In the genomic region with DNA sequence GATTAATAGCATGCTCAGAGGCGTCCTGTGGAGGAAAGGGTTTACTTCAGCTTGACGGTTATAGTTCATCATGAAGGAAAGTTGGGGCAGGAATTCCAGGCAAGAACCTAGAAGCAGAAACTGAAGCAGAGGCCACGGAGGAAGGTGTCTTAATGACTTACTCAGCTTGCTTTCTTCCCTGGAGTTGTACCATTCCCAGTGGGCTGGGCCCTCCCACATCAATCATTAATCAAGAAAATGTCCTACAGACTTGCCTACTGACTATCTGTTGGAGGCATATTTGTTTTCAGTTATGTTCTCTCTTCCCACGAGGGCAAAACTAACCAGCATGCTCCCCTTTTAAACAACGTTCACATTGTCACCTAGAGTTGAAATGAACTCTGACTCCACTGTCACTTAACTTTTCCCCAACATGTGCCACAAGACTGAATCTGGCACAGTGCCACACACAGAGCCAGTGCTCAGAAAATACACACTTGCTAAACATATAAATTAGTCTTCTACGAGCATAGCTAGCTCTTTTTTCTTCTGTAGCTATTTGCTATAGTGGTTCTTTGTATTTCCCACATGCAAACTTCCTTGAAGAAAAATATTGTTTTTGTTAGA, we compare ENCODE assay signal across 9 mouse cellular contexts. TPM values are rescaled to one million over a fixed set of nuclear protein-coding genes. Genes with fewer than 3 reads are reported as not detected.
DNase-seq lines count a peak whose midpoint lies in the region; ATAC-seq and TF ChIP-seq lines count a peak whose summit lies in the region.
"Had no signal": no experiment of that assay in that cellular context is flagged by ENCODE, and none has a peak within 500 bp of the region (broad histone marks: within the 10 kb centered on the region; RNA-seq: fewer than 3 reads in every experiment).

No protein-coding gene starts in this region.

- H3K4me3 ChIP-seq in forebrain, embryonic 12.5 days (replicated peaks) = no peak overlapping the region
- H3K4me3 ChIP-seq in forebrain, embryonic 15.5 days = no peak overlapping the region
- peak overlapping the region in 2 of 3 experiments; percentile 66 to 86 for H3K4me3 ChIP-seq in CH12.LX (replicated peaks in 1 of 3; ENCODE audit: low read depth in 2 of 3, low read length in 2 of 3, poor library complexity in 1 of 3)
- no peak overlapping the region for H3K4me3 ChIP-seq in intestine, embryonic 15.5 days (replicated peaks)
- H3K4me3 ChIP-seq in liver, embryonic 11.5 days (ENCODE audit: low read depth, low read length) = peak overlapping the region; percentile 69

- H3K9ac ChIP-seq in forebrain, embryonic 12.5 days = no peak overlapping the region
- H3K9ac ChIP-seq in forebrain, embryonic 15.5 days (replicated peaks) = no peak overlapping the region
- H3K9ac ChIP-seq in CH12.LX (ENCODE audit: insufficient read depth, low read depth) = peak overlapping the region; percentile 87; the same call in 1 of the 2 replicates
- H3K9ac ChIP-seq in intestine, embryonic 15.5 days = no peak overlapping the region
- H3K9ac ChIP-seq in liver, embryonic 11.5 days (ENCODE audit: low read depth, low read length) = peak overlapping the region; percentile 4; the same call in 1 of the 2 replicates

- no peak for DNase-seq in CH12.LX (ENCODE audit: extremely low read depth)
- DNase-seq in liver, embryonic 11.5 days (ENCODE audit: low spot score) = no peak
- DNase-seq in left cerebral cortex, postnatal 14 days (ENCODE audit: low spot score in 2 of 2) = no peak
- DNase-seq in ovary, adult 18-20 months (ENCODE audit: low spot score) = no peak
- DNase-seq: thymus, postnatal 36 days had no signal

- ATAC-seq in forebrain, embryonic 12.5 days (ENCODE audit: low FRiP score) = no peak
- ATAC-seq in forebrain, embryonic 15.5 days (replicated peaks) = no peak
- ATAC-seq in intestine, embryonic 15.5 days = 0 out of 2 replicates have a peak, but pooled peaks have one; percentile 13
- ATAC-seq in liver, embryonic 11.5 days (replicated peaks; ENCODE audit: low FRiP score) = no peak
- no peak for ATAC-seq in cerebellum, adult (ENCODE audit: insufficient number of reproducible peaks, low FRiP score, low TSS enrichment)

- dilution Hi-C loops in CH12.LX (cut with MboI; ENCODE audit: extremely low pct_ligation_motif_present, extremely low pct_unique_long_range_greater_than_20kb, low sequenced_read_pairs) = no loop called here

- no peaks in the 10 kb centered on the region for H3K27me3 ChIP-seq in forebrain, embryonic 12.5 days
- H3K27me3 ChIP-seq in forebrain, embryonic 15.5 days = no peaks in the 10 kb centered on the region
- H3K27me3 ChIP-seq in CH12.LX (replicated peaks) = no peaks in the 10 kb centered on the region
- H3K27me3 ChIP-seq in intestine, embryonic 15.5 days (replicated peaks) = no peaks in the 10 kb centered on the region
- H3K27me3 ChIP-seq in liver, embryonic 11.5 days (replicated peaks; ENCODE audit: control insufficient read depth, insufficient read depth, low read length) = no peaks in the 10 kb centered on the region

- H3K9me3 ChIP-seq in forebrain, embryonic 12.5 days = no peaks in the 10 kb centered on the region
- H3K9me3 ChIP-seq in forebrain, embryonic 15.5 days = no peaks in the 10 kb centered on the region
- H3K9me3 ChIP-seq in CH12.LX (replicated peaks; ENCODE audit: low read length) = no peaks in the 10 kb centered on the region
- H3K9me3 ChIP-seq in intestine, embryonic 15.5 days = no peaks in the 10 kb centered on the region
- H3K9me3 ChIP-seq in liver, embryonic 11.5 days (ENCODE audit: control insufficient read depth, low read length) = no peaks in the 10 kb centered on the region

- TF ChIP-seq RAD21 in CH12.LX (IDR thresholded peaks at IDR 0.05; ENCODE audit: low read depth, low read length) = no peak

- 0 out of 2 replicates have a peak overlapping the region, but pooled peaks have one; percentile 63 for H3K4me2 ChIP-seq in forebrain, embryonic 12.5 days
- no peak overlapping the region; the same call in 1 of the 2 replicates for H3K4me2 ChIP-seq in forebrain, embryonic 15.5 days (replicated peaks)
- H3K4me2 ChIP-seq in CH12.LX (ENCODE audit: insufficient read depth, low read depth, poor library complexity, severe bottlenecking) = peak overlapping the region; percentile 89
- H3K4me2 ChIP-seq in intestine, embryonic 15.5 days (replicated peaks) = peak overlapping the region; percentile 73
- H3K4me2 ChIP-seq in liver, embryonic 11.5 days = peak overlapping the region; percentile 85

- no peak for TF ChIP-seq CTCF in CH12.LX (conservative IDR thresholded peaks at IDR 0.05 in 1 of 2, IDR thresholded peaks at IDR 0.05 in 1 of 2; ENCODE audit: low read depth in 2 of 2, low read length in 2 of 2)

- peaks cover 8% of the 10 kb centered on the region for H3K4me1 ChIP-seq in forebrain, embryonic 12.5 days
- peaks cover 17% of the 10 kb centered on the region for H3K4me1 ChIP-seq in forebrain, embryonic 15.5 days
- peaks cover 9 to 33% of the 10 kb centered on the region in 2 experiments; a peak in 3 of 4 replicates for H3K4me1 ChIP-seq in CH12.LX (ENCODE audit: control insufficient read depth in 1 of 2, insufficient read depth in 2 of 2)
- no peaks in the 10 kb centered on the region for H3K4me1 ChIP-seq in intestine, embryonic 15.5 days (replicated peaks)
- H3K4me1 ChIP-seq in liver, embryonic 11.5 days (replicated peaks; ENCODE audit: control insufficient read depth, insufficient read depth, low read length) = peaks cover 20% of the 10 kb centered on the region

- peaks cover 32% of the 10 kb centered on the region for H3K36me3 ChIP-seq in forebrain, embryonic 12.5 days (replicated peaks)
- peaks cover 18% of the 10 kb centered on the region for H3K36me3 ChIP-seq in forebrain, embryonic 15.5 days
- H3K36me3 ChIP-seq in CH12.LX (replicated peaks in 1 of 2; ENCODE audit: control insufficient read depth in 1 of 2, insufficient read depth in 1 of 2, low read length in 1 of 2) = peaks cover 24 to 42% of the 10 kb centered on the region in 2 experiments
- peaks cover 8% of the 10 kb centered on the region; the same call in 1 of the 2 replicates for H3K36me3 ChIP-seq in intestine, embryonic 15.5 days
- H3K36me3 ChIP-seq in liver, embryonic 11.5 days (ENCODE audit: control insufficient read depth, insufficient read depth, low read length) = peaks cover 10% of the 10 kb centered on the region; the same call in 1 of the 2 replicates

- H3K27ac ChIP-seq in forebrain, embryonic 12.5 days = no peak overlapping the region
- H3K27ac ChIP-seq in forebrain, embryonic 15.5 days (replicated peaks) = no peak overlapping the region
- no peak overlapping the region for H3K27ac ChIP-seq in CH12.LX (ENCODE audit: insufficient read depth, low read depth)
- H3K27ac ChIP-seq in intestine, embryonic 15.5 days = no peak overlapping the region
- peak overlapping the region; percentile 19; the same call in 1 of the 2 replicates for H3K27ac ChIP-seq in liver, embryonic 11.5 days (ENCODE audit: low read depth, low read length)

- peaks cover 16% of the 10 kb centered on the region for H3K79me2 ChIP-seq in CH12.LX (replicated peaks; ENCODE audit: control insufficient read depth, extremely low read depth, insufficient read depth, poor library complexity, severe bottlenecking)

- TF ChIP-seq POLR2A in CH12.LX (IDR thresholded peaks at IDR 0.05; ENCODE audit: low read depth, low read length) = no peak

- intact Hi-C loops in left cerebral cortex, postnatal 14 days (cut with DNase I) = no loop called here

- in situ Hi-C loops in CH12.LX (cut with MboI; ENCODE audit: low pct_ligation_motif_present, low pct_unique_long_range_greater_than_20kb, low sequenced_read_pairs) = no loop called here

- no peak for TF ChIP-seq EP300 in CH12.LX (IDR thresholded peaks at IDR 0.05; ENCODE audit: low read length)

- 86% methylated on average over 6 of the region's 6 CpGs for WGBS in forebrain, embryonic 12.5 days
- WGBS in forebrain, embryonic 15.5 days = 73% methylated on average over 6 of the region's 6 CpGs
- WGBS in intestine, embryonic 15.5 days = 45% methylated on average over 6 of the region's 6 CpGs
- 70% methylated on average over 6 of the region's 6 CpGs for WGBS in liver, embryonic 11.5 days

TF ChIP-seq in CH12.LX, 34 proteins besides CTCF, POLR2A, EP300 and RAD21:
- TF ChIP-seq RCOR1 (conservative IDR thresholded peaks at IDR 0.05; ENCODE audit: low read depth, low read length) = no peak
- TF ChIP-seq TBP (conservative IDR thresholded peaks at IDR 0.05; ENCODE audit: low read depth, low read length) = no peak
- TF ChIP-seq MAFK (IDR thresholded peaks at IDR 0.05; ENCODE audit: insufficient replicate concordance, low read length) = no peak
- no peak for TF ChIP-seq KAT2A (IDR thresholded peaks at IDR 0.05; ENCODE audit: insufficient replicate concordance, low read length)
- TF ChIP-seq ETS1 (conservative IDR thresholded peaks at IDR 0.05; ENCODE audit: low read depth, low read length) = no peak
- TF ChIP-seq USF2 (conservative IDR thresholded peaks at IDR 0.05; ENCODE audit: low read depth, low read length) = no peak
- TF ChIP-seq JUND (conservative IDR thresholded peaks at IDR 0.05; ENCODE audit: low read depth, low read length) = no peak
- no peak for TF ChIP-seq JUN (IDR thresholded peaks at IDR 0.05; ENCODE audit: insufficient read depth, low read depth, low read length)
- no peak for TF ChIP-seq TCF12 (IDR thresholded peaks at IDR 0.05; ENCODE audit: low read depth, low read length)
- TF ChIP-seq MAX (IDR thresholded peaks at IDR 0.05; ENCODE audit: low read length) = no peak
TF ChIP-seq in CH12.LX: peak in this region for 0.

RNA-seq across cellular contexts. Expression of gene Orc5, which starts 1.6 kb away (rescaled TPM):
- 39.2 and 39.8 TPM in 2 replicates for polyA plus RNA-seq in forebrain, embryonic 12.5 days (2016; fragmentation: Nextera tagmentation; extraction: Ambion mirVana)
- polyA plus RNA-seq in forebrain, embryonic 15.5 days (2015; fragmentation: Nextera tagmentation; extraction: Ambion mirVana) = 39.7 and 40.4 TPM in 2 replicates
- total RNA-seq in CH12.LX (2012; rRNA removed) (24.1 and 27.4 TPM in 2 replicates), CH12.LX (2014; rRNA removed) (74.5 and 76.5 TPM in 2 replicates)
- 42.3 and 47.8 TPM in 2 replicates for polyA plus RNA-seq in CH12.LX (2012; ENCODE audit: insufficient read length, low read depth)
- 40.6 and 43.0 TPM in 2 replicates for polyA plus RNA-seq in intestine, embryonic 15.5 days (2015; fragmentation: Nextera tagmentation; extraction: Ambion mirVana)
- 89.0 and 92.6 TPM in 2 replicates for polyA plus RNA-seq in liver, embryonic 11.5 days (2014; fragmentation: Nextera tagmentation; extraction: Ambion mirVana)
- 10 to 100 TPM; 20.6 TPM for total RNA-seq in left cerebral cortex, postnatal 14 days (2021)

Comparison
In these comparisons a context has a peak if more than half of its experiments do, and no peak if none do; other contexts are left out.
1. H3K4me3 ChIP-seq: peak in CH12.LX (2 of 3) and liver, embryonic 11.5 days (single experiment); none in forebrain, embryonic 12.5 days (single experiment), forebrain, embryonic 15.5 days (single experiment) and intestine, embryonic 15.5 days (single experiment).
2. H3K9ac ChIP-seq: peak in CH12.LX (single experiment) and liver, embryonic 11.5 days (single experiment); none in forebrain, embryonic 12.5 days (single experiment), forebrain, embryonic 15.5 days (single experiment) and intestine, embryonic 15.5 days (single experiment).